Mouse (Mus musculus) layer of hippocampus, adult 2 months (tissue): ENCODE measurements around the gene Gm49392. TPM values are rescaled to one million over a fixed set of nuclear protein-coding genes. Genes with fewer than 3 reads are reported as not detected.
"Not testable (repeated sequence)": the region's sequence is repeated elsewhere in the genome, so short reads cannot be mapped to it uniquely, and the experiment has no call there.

ENCODE experiments used
- DNase-seq, 2 experiments: peaks; one replicate each; pipeline ENCODE4 v3.0.0; 2022; ENCODE audit warnings: low spot score in 2 of 2
- H3K27ac ChIP-seq: fragments of 200-600 bp; 2 replicates; pipeline ENCODE4 v1.8.1; 2022
- H3K4me3 ChIP-seq: fragments of 200-600 bp; 2 replicates; pipeline ENCODE4 v1.8.1; 2022; ENCODE audit warnings: mild to moderate bottlenecking
- CTCF ChIP-seq: fragments of 200-600 bp; conservative IDR thresholded peaks from 2 replicates; pipeline ENCODE4 v1.8.1; 2022; ENCODE audit warnings: antibody characterized with exemption, mild to moderate bottlenecking, moderate library complexity
- long read RNA-seq, 2 experiments: library from polyadenylated mRNA; stranded (forward); transcript quantifications; one replicate each; pipeline ENCODE4 v2.0.0; 2021; ENCODE audit warnings: borderline mapping rate in 2 of 2
- total RNA-seq, 2 experiments: library from RNA; stranded (reverse); gene quantifications; 2 replicates each; pipeline ENCODE4 v1.2.3; 2021

The Gm49392 gene
- total RNA-seq = not detected
- long read RNA-seq, experiment 1 = 0 reads
- long read RNA-seq, experiment 2 = 0 reads

DNA sequence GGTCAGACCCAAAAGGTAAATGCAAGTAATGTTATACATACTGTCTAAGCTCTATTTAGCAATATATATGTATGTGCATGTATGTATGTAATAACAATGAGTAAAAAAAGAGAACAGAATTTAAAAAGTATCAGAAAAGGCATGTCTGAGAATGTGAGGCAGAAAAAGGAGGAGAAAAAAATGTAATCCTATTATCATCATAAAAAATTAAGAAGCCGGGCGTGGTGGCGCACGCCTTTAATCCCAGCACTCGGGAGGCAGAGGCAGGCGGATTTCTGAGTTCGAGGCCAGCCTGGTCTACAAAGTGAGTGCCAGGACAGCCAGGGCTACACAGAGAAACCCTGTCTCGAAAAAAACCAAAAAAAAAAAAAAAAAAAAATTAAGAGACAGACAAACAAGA is at the start of gene Gm49392:
Gene Gm49392, minus strand, starts transcription at position 101 of the 400 bp plus-strand sequence.
- H3K4me3 ChIP-seq, DNase-seq, H3K27ac ChIP-seq: not testable (repeated sequence)

DNA sequence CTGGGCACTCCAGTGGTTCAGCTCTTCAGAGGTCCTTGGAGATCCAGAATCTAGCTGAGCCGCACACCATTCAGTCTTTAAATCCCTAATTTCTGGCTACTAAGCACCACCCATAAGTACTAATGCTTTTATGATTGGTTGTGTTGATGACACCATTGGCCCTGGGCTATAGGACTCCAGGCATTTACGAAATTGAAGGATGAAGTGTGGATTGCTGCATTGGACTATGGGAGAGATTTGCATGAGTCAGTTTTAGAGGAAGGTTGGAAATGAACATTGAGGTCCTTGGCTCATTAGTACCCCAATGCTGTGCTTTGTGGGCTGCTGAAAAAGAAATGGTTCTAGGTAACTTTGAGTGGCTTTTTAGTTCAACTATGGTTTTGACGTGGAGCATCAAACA is 45.2 kb upstream of the Gm49392 start, which contains the start of gene Tpbpa:
Gene Tpbpa, minus strand, starts transcription at position 101 of the 400 bp plus-strand sequence.
- H3K27ac ChIP-seq, H3K4me3 ChIP-seq, DNase-seq: not testable (repeated sequence)

DNA sequence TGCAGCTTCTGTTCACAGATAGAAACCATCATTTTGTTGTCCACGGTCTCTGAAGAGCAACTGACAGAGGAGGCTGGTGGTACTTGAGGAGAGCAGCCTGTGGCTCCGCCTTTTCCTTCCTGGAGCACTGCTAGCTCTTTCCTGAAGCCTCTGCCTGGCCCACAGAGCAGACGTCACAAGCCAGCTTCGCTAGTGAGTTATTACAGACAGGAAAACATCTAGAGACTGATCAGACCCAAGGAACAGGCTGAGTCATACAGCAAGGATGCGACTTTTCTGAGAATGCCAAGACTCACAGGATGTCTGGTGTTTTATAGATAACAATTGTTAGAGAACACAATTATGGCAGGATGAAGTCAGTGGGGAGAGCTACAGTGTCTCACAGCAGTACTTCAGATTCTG is 39.8 kb upstream of the Gm49392 start, which contains the start of the genes Gm49391 and Ctla2a:
Gene Gm49391, minus strand, starts transcription at position 72 of the 402 bp plus-strand sequence.
Gene Ctla2a, minus strand, starts transcription at position 126 of the 402 bp plus-strand sequence.
- DNase-seq = no peak
- H3K4me3 ChIP-seq = no peak within 1 kb of the TSS; the same call in 1 of the 2 replicates
- H3K27ac ChIP-seq = no peak within 1 kb of the TSS
- TF ChIP-seq CTCF = no peak

DNA sequence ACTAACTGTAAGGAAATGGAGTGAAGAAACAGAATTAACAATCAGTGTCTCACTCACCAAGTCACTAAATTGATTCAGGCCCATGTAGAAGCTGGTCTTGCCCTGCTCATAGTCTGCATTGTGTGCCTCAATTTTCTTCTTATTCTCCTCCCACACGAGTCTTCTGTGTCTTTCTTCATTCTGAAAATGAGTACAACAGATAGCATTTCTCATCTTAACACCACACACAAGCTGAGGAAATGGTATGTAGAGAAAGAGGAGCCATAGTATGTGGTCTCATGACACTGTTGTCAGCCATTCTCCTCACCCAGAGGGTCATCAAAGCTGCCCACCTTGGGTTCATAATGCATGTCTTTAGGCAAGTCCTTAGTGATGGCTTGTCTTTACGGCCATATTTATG is 38.8 kb upstream of the Gm49392 start, which contains the start of gene Gm49393:
Gene Gm49393, minus strand, starts transcription at position 101 of the 400 bp plus-strand sequence.
- not testable (repeated sequence) for H3K4me3 ChIP-seq, H3K27ac ChIP-seq, DNase-seq

DNA sequence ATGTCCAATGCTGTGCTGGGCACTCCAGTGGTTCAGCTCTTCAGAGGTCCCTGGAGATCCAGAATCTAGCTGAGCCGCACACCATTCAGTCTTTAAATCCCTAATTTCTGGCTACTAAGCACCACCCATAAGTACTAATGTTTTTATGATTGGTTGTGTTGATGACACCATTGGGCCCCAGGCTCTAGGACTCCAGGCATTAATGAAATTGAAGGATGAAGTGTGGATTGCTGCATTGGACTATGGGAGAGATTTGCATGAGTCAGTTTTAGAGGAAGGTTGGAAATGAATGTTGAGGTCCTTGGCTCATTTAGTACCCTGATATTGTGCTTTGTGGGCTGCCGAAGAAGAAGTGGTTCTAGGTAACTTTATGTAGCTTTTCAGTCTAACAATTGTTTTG is 8.1 kb upstream of the Gm49392 start, which contains the start of gene Tpbpb:
Gene Tpbpb, minus strand, starts transcription at position 101 of the 400 bp plus-strand sequence.
- DNase-seq, H3K4me3 ChIP-seq, H3K27ac ChIP-seq: not testable (repeated sequence)

- no peak for DNase-seq
- no peak for TF ChIP-seq CTCF
- no peak within 1 kb of the TSS for H3K4me3 ChIP-seq
- no peak within 1 kb of the TSS for H3K27ac ChIP-seq
Observed at GRCm38 (mm10) chr13:60897328-60897727, 634 bp upstream of the Gm49392 start, which contains the start of gene Ctla2b. Ctla2b (minus strand) TSS chr13:60897447.

GRCm38 (mm10) chr13:60895406-60896160 is 1.1 kb downstream of the Gm49392 start:
- no peak overlapping the region for H3K4me3 ChIP-seq
- no peak for TF ChIP-seq CTCF
- no peak for DNase-seq
- no peak overlapping the region for H3K27ac ChIP-seq

GRCm38 (mm10) chr13:60892301-60892700 is 4.4 kb downstream of the Gm49392 start:
- TF ChIP-seq CTCF = no peak

DNA sequence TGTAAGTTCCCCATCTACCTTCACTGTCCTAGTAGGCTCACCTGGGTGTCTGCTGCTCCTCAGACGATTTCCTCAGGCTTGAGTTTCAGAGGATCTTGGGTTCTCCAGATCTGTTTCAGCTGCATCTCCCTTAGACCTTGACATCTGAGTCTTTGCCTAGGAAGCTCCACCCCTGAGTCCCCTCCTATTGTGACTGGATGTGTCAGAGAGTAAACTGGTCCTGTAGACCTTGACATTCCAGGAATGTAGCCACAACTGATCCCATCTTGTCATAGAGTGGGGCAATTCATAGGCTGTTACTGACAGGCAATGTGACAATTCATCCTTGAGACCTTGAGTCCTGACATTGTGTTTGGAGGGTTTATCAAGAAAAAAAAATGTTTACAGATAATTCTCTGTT is 32.4 kb downstream of the Gm49392 start, which contains the start of gene 4930486L24Rik:
Gene 4930486L24Rik, minus strand, starts transcription at position 195 of the 400 bp plus-strand sequence.
- no peak within 1 kb of the TSS for H3K4me3 ChIP-seq
- TF ChIP-seq CTCF = no peak
- DNase-seq = no peak
- H3K27ac ChIP-seq = no peak within 1 kb of the TSS

More at GRCm38 (mm10) chr13:60892301-60892700, 4.4 kb downstream of the Gm49392 start:
- DNase-seq = no peak
- Histone ChIP-seq H3K4me3 (no peak overlapping the region), H3K27ac (no peak overlapping the region)

GRCm38 (mm10) chr13:60848241-60849120 is 48.2 kb downstream of the Gm49392 start:
- TF ChIP-seq CTCF = no peak
- DNase-seq = no peak
- Histone ChIP-seq H3K27ac (no peak overlapping the region), H3K4me3 (no peak overlapping the region)

DNA sequence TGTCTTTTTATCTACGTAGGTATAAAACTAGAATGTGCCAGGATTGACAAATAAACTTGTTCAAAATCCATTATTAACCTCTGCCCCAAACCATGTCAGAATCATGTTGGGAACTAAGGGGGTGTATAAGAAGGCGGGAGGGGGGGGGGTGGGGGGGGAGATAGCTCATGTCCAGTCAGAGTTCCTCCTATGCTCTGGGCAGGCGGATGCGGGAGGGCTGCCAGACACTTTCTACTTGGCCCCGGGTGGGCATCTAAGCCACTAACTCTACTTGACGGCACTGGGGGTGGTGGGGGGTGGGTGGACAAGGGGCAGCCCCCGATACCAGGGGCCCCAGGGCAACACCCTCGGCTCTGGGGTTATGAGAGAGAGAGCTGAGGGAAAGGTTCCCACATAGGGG is 53.5 kb downstream of the Gm49392 start:
- DNase-seq = no peak
- no peak for TF ChIP-seq CTCF
- H3K4me3 ChIP-seq = no peak overlapping the region
- no peak overlapping the region for H3K27ac ChIP-seq

- no peak for DNase-seq
- no peak for TF ChIP-seq CTCF
- H3K4me3 ChIP-seq = no peak overlapping the region
- no peak overlapping the region for H3K27ac ChIP-seq
Observed at GRCm38 (mm10) chr13:60842703-60843102, 54.0 kb downstream of the Gm49392 start.
